Comparison of ENCODE assay signal across 9 mouse cellular contexts in the genomic region with DNA sequence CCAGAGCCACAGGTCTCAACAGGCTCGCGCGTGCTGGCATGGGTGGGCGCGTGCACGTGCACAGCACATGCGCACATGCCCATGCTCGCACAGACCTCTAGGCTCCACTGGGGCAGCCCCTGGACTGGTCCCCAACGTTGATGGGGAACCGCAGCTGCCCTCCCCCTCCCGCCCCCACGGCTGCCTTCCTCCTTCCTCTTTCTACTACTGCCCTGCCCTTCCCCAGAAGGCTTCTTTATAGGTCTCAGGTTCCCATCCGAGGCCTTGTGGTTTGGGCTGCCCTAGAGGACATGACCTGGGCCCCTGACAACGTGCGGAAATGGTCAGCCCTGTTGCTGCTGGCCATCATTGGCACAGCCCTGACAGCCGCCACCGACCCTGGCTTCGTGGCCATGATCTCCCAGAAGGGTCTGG. TPM values are rescaled to one million over a fixed set of nuclear protein-coding genes. Genes with fewer than 3 reads are reported as not detected.
A peak's percentile ranks its signal among the peaks of the same experiment; 100 is the strongest.
DNase-seq lines count a peak whose midpoint lies in the region; ATAC-seq and TF ChIP-seq lines count a peak whose summit lies in the region.
"Had no signal": no experiment of that assay in that cellular context is flagged by ENCODE, and none has a peak within 500 bp of the region (broad histone marks: within the 10 kb centered on the region; RNA-seq: fewer than 3 reads in every experiment).

Gene Bpi (plus strand): TSS at position 90 of the 414 bp plus-strand sequence.

- H3K27me3 ChIP-seq in midbrain, embryonic 11.5 days (ENCODE audit: control insufficient read depth, insufficient read depth, low read length), result no peaks in the 10 kb centered on the region
- no peaks in the 10 kb centered on the region for H3K27me3 ChIP-seq in midbrain, postnatal 0 days (ENCODE audit: insufficient read depth, low read length)
- no peaks in the 10 kb centered on the region for H3K27me3 ChIP-seq in intestine, embryonic 16.5 days (replicated peaks; ENCODE audit: control insufficient read depth, insufficient read depth, low read length)
- no peaks in the 10 kb centered on the region for H3K27me3 ChIP-seq in splenic B cell, adult 2 months (ENCODE audit: control insufficient read depth, insufficient read depth, low read length, poor library complexity, severe bottlenecking)

- WGBS in midbrain, embryonic 11.5 days, result 72% methylated on average over 18 of the region's 18 CpGs
- 81% methylated on average over 18 of the region's 18 CpGs for WGBS in midbrain, postnatal 0 days
- WGBS in intestine, embryonic 16.5 days, result 67% methylated on average over 18 of the region's 18 CpGs

- TF ChIP-seq CTCF in midbrain, postnatal 0 days (IDR thresholded peaks at IDR 0.05), result no peak

- no peaks in the 10 kb centered on the region for H3K9me3 ChIP-seq in midbrain, embryonic 11.5 days (ENCODE audit: control insufficient read depth, low read length)
- H3K9me3 ChIP-seq in midbrain, postnatal 0 days (ENCODE audit: low read length), result no peaks in the 10 kb centered on the region
- H3K9me3 ChIP-seq in intestine, embryonic 16.5 days (ENCODE audit: control insufficient read depth, low read length), result no peaks in the 10 kb centered on the region

- H3K4me1 ChIP-seq in midbrain, embryonic 11.5 days (ENCODE audit: control insufficient read depth, insufficient read depth, low read length), result peaks cover 4% of the 10 kb centered on the region; the same call in 1 of the 2 replicates
- H3K4me1 ChIP-seq in midbrain, postnatal 0 days (ENCODE audit: insufficient read depth, low read length), result no peaks in the 10 kb centered on the region
- peaks cover 14% of the 10 kb centered on the region for H3K4me1 ChIP-seq in intestine, embryonic 16.5 days (ENCODE audit: control insufficient read depth, insufficient read depth, low read length)

- no peak within 1 kb of the TSS for H3K4me3 ChIP-seq in midbrain, embryonic 11.5 days (ENCODE audit: low read depth, low read length)
- no peak within 1 kb of the TSS for H3K4me3 ChIP-seq in midbrain, postnatal 0 days (ENCODE audit: low read depth, low read length)
- no peak within 1 kb of the TSS for H3K4me3 ChIP-seq in intestine, embryonic 16.5 days (ENCODE audit: low read length)

- ATAC-seq in CD4-positive, CD25-positive, alpha-beta regulatory T cell, adult 4 months, result no peak
- no peak for ATAC-seq in midbrain, embryonic 11.5 days (ENCODE audit: low FRiP score)
- ATAC-seq in midbrain, postnatal 0 days (ENCODE audit: low FRiP score), result no peak
- ATAC-seq in intestine, embryonic 16.5 days, result no peak
- ATAC-seq in megakaryocyte-erythroid progenitor cell, adult 5-6 weeks (replicated peaks; ENCODE audit: low FRiP score, low TSS enrichment, poor library complexity, severe bottlenecking), result no peak

- H3K9ac ChIP-seq in midbrain, embryonic 11.5 days (ENCODE audit: low read length), result 0 out of 2 replicates have a peak within 1 kb of the TSS, but pooled peaks have one; percentile 6
- H3K9ac ChIP-seq in midbrain, postnatal 0 days (replicated peaks; ENCODE audit: low read length, poor library complexity, severe bottlenecking), result no peak within 1 kb of the TSS
- peak within 1 kb of the TSS; percentile 27 for H3K9ac ChIP-seq in intestine, embryonic 16.5 days (ENCODE audit: low read depth, low read length)

- DNase-seq in CD4-positive, CD25-positive, alpha-beta regulatory T cell, adult 2 months (ENCODE audit: low read depth, low spot score), result peak; percentile 19
- no peak for DNase-seq in midbrain, embryonic 11.5 days (ENCODE audit: low spot score, missing footprints)
- DNase-seq in midbrain, postnatal 0 days (ENCODE audit: low spot score), result no peak
- peak; percentile 66 for DNase-seq in splenic B cell, adult 2 months (ENCODE audit: low read depth, low spot score)
- no peak for DNase-seq in adrenal gland, adult (ENCODE audit: inconsistent age in 2 of 2, low spot score in 1 of 2)

- H3K36me3 ChIP-seq in midbrain, embryonic 11.5 days (ENCODE audit: control insufficient read depth, insufficient read depth, low read length), result no peaks in the 10 kb centered on the region
- no peaks in the 10 kb centered on the region for H3K36me3 ChIP-seq in midbrain, postnatal 0 days (ENCODE audit: insufficient read depth, low read length)
- no peaks in the 10 kb centered on the region for H3K36me3 ChIP-seq in intestine, embryonic 16.5 days (ENCODE audit: control insufficient read depth, insufficient read depth, low read length)
- H3K36me3 ChIP-seq in splenic B cell, adult 2 months (ENCODE audit: control insufficient read depth, insufficient read depth, low read length, poor library complexity, severe bottlenecking), result no peaks in the 10 kb centered on the region

- no peak within 1 kb of the TSS for H3K27ac ChIP-seq in midbrain, embryonic 11.5 days (ENCODE audit: low read depth, low read length)
- H3K27ac ChIP-seq in midbrain, postnatal 0 days (ENCODE audit: low read depth, low read length), result no peak within 1 kb of the TSS
- H3K27ac ChIP-seq in intestine, embryonic 16.5 days (ENCODE audit: low read length), result no peak within 1 kb of the TSS

- no peak within 1 kb of the TSS for H3K4me2 ChIP-seq in midbrain, embryonic 11.5 days
- H3K4me2 ChIP-seq in midbrain, postnatal 0 days (ENCODE audit: low read depth, low read length, poor library complexity, severe bottlenecking), result no peak within 1 kb of the TSS
- 0 out of 2 replicates have a peak within 1 kb of the TSS, but pooled peaks have one; percentile 7 for H3K4me2 ChIP-seq in intestine, embryonic 16.5 days (ENCODE audit: low read depth, low read length)

RNA-seq across cellular contexts. Expression of gene Bpi, which starts in this region (rescaled TPM):
- polyA plus RNA-seq in CD4-positive, CD25-positive, alpha-beta regulatory T cell, adult 4 months (2017; shearing (Covaris generic)), result not detected
- polyA plus RNA-seq in midbrain, embryonic 11.5 days (2014; fragmentation: Nextera tagmentation; extraction: Ambion mirVana), result not detected in 2 replicates
- 0.22 TPM in 1 of 2 replicates, not detected in the other for total RNA-seq in midbrain, postnatal 0 days (2014; rRNA removed)
- polyA plus RNA-seq in midbrain, postnatal 0 days (2015; fragmentation: Nextera tagmentation; extraction: Ambion mirVana), result not detected in 2 replicates
- polyA plus RNA-seq in intestine, embryonic 16.5 days (2015; fragmentation: Nextera tagmentation; extraction: Ambion mirVana), result not detected in 2 replicates
- not detected in 2 replicates for total RNA-seq in megakaryocyte-erythroid progenitor cell, adult 5-6 weeks (2014; fragmentation: Nextera tagmentation)
- 0.50 TPM in 1 of 2 replicates, not detected in the other for total RNA-seq in megakaryocyte-erythroid progenitor cell, adult 5-6 weeks (2017)
- polyA plus RNA-seq: brain, embryonic 14.5 days had no signal

Comparison
In these comparisons a context has a peak if more than half of its experiments do, and no peak if none do; other contexts are left out.
1. DNase-seq: peak in CD4-positive, CD25-positive, alpha-beta regulatory T cell, adult 2 months (single experiment) and splenic B cell, adult 2 months (single experiment); none in midbrain, embryonic 11.5 days (single experiment), midbrain, postnatal 0 days (single experiment) and adrenal gland, adult (0 of 2).